Mouse (Mus musculus) lung, postnatal 14 days (tissue): ENCODE measurements around the gene Rplp1.

ENCODE experiments used
- DNase-seq: peaks from one replicate; pipeline ENCODE4 v3.0.0; 2021

Rplp1 gene

DNA sequence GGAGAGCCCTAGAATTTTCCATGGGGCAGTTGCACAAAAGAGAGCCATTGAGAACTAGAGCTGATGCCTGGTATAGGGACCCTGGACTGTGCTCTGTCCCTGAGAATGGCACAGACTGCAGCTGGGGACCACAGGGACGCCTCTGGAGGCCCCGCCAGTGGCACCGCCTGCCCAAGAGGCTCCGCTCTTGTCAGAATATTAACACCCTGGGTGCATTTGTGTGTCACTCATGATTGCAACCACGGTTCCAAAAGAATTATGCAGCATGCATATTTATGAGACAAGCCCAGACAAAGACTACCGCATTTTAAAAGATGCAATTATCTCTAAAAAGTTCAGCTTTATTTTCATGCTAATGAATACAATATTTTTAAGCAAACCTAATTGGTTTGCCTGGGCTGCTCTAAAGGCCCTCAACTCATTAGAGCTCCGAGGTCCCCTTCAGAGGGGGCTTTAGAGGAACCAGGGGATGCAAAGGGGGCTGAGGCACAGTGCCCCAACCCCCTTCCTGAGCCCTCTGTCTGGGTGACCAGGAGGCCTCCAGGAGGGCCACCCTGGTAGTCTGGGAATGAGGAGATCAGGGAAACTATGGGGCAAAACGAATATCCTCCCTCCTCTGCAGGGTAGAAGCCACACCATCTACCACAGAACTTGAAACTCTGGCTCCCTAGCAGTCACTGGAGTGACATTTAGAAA lies 41.9 kb downstream of the Rplp1 start:
- no peak for DNase-seq

DNA sequence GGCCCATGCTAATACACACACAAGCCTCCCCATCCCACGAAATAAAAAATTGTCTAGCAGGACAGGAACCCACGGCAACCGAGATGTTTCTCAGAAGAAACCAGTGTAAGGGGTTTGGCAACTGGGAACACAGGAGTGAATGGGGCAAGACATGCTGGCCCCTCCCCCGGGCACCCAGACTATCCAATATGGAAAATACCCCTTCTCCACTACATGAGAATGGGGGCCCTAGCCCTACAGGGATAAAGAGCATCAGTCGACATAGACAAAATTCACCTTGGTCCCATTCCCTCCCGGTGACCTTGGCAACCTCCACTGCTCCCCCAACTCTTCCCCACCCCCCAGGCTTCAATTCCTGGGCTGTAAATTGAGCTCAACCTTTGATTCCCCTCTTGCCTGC lies 42.5 kb downstream of the Rplp1 start:
- DNase-seq, result no peak

GRCm38 (mm10) chr9:61867659-61868058 lies 46.7 kb downstream of the Rplp1 start:
- DNase-seq, result no peak
